Mouse (Mus musculus) embryo, embryonic 10 days (tissue): ENCODE data around the gene Rrp9.

Experiments used
- DNase-seq: peaks from one replicate; pipeline ENCODE4 v3.0.0-alpha.2; 2015; ENCODE audit warnings: low spot score

Gene Rrp9

DNA sequence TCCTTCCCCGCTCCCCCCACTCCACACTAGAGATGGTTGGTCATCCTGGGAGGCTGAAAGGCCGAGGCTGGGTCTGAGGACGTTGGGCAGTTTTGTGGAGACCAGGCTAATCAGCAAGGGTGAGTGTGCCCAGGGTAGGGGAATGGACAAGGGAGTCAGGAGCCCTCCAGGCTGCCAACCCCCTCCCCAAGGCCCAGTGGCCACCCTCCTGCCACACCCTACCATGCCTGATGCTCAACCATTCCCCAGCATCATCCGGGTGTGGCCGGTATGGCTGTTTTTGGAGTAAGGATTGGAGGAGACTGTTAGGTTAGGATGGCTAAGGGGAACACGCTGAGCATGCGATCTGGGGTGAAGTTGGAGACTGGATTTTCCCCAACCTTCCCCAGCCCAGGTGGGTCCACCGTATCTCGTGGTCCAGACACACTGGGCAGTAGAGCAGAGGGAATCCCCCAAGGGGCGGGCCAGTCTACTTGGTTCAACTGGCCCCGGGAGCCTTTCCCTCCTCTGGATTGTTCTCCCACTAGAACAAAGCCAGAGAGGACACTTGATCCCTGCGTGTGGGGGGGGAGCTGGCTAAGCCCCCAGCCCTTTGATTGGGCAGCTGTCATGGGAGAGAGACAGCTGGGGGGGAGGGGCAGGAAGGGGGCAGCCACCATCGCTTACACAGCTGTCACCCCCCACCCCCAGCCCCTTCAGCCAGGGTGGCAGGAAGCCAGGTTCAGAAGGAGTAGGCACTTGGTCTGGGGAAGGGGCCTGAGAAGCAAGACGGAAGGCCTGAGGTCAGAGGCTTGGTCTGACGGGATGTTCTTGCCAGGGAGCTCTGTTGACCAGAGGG lies 19.2 kb upstream of the Rrp9 start:
- peak; percentile 82 for DNase-seq

- DNase-seq, result no peak
These were observed 18.6 kb upstream of the Rrp9 start for GRCm38 (mm10) chr9:106457163-106457559.

- no peak for DNase-seq
These were observed 17.8 kb upstream of the Rrp9 start for GRCm38 (mm10) chr9:106457920-106458319.

DNA sequence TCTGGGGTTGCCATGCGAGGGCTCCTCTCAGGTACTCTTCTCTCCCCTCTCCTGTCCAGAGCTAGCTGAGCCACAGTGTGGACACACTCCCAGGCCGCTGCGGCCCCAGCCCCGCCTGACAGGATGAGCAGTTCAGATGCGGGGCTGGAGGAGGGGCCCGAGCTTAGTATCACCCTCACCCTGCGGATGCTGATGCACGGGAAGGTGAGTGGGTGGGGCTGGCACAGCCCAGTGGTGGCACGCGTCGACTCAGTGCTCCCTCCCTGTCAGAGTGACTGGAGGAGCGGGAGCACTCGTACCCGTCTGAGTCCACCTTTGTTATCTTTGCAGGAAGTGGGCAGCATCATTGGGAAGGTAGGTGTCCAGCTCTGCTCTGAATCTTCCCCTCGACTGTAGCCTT lies 15.8 kb upstream of the Rrp9 start:
- no peak for DNase-seq

DNA sequence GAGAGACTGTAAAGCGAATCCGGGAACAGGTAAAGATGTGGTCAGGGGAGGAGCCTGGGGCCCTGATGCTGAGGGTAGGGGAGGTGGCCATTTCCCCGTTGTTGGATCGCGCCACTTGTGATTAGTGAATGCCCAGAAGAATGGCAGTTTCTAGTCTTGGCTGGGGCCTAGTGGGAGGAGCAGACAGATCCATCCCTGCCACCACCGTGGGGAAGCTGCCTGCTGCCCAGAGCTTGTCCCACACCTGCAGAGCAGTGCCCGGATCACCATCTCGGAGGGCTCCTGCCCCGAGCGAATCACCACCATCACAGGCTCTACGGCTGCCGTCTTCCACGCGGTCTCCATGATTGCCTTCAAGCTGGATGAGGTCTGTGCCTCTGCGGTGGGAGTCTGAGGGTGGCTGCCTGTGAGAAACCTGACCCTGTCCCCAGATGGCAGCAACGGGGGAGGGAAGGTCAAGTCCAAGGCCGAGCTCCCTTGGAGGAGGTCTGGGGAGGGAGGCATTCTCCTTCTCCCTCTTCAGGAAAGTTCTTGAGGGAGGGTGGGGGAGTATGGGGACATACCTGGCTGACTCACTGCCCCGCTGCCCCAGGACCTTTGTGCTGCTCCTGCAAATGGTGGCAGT lies 15.2 kb upstream of the Rrp9 start:
- no peak for DNase-seq

DNA sequence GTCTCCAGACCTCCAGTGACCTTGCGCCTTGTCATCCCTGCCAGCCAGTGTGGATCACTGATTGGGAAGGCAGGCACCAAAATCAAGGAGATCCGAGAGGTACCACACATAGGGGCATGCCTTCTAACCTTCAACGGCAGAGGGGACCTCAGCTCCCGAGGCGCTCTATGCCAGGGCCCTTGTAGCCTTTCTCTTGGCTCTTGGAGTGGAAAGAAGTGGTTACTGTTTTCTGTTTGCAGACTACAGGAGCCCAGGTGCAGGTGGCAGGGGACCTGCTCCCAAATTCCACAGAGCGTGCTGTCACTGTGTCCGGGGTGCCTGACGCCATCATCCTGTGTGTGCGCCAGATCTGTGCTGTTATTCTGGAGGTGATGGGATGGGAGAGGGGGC lies 14.7 kb upstream of the Rrp9 start:
- no peak for DNase-seq

DNA sequence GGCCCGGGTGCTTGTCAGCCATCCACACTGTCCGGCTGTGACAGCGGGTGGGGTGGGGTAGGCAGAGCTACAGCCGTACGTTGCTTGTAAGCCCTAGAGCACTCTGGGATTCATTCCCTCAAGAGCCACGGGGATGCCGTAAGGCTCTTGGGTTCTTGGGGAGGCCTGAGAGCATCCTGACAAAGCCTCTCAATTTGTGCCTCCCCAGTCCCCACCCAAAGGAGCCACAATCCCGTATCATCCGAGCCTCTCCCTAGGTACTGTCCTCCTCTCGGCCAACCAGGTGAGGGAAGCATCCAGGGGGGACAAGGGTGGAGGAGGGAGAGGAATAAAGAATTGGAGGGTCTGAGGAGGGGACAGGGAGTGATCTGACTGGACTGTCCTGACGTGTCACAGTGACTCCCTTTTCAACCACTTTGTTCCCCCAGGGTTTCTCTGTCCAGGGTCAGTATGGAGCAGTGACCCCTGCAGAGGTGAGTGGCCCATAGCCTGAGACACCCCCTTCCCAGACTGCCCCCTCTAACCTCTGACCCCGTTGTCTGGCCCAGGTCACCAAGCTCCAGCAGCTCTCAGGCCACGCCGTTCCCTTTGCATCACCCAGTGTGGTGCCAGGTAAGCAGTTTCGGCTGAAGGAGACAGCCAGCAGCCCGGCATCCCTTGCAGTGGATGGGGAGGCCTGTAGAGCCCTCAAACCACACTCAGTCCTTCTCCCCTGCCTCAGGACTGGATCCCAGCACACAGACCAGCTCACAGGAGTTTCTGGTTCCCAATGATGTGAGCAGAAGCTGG lies 13.9 kb upstream of the Rrp9 start:
- no peak for DNase-seq

GRCm38 (mm10) chr9:106462430-106462800 lies 13.3 kb upstream of the Rrp9 start:
- no peak for DNase-seq

DNA sequence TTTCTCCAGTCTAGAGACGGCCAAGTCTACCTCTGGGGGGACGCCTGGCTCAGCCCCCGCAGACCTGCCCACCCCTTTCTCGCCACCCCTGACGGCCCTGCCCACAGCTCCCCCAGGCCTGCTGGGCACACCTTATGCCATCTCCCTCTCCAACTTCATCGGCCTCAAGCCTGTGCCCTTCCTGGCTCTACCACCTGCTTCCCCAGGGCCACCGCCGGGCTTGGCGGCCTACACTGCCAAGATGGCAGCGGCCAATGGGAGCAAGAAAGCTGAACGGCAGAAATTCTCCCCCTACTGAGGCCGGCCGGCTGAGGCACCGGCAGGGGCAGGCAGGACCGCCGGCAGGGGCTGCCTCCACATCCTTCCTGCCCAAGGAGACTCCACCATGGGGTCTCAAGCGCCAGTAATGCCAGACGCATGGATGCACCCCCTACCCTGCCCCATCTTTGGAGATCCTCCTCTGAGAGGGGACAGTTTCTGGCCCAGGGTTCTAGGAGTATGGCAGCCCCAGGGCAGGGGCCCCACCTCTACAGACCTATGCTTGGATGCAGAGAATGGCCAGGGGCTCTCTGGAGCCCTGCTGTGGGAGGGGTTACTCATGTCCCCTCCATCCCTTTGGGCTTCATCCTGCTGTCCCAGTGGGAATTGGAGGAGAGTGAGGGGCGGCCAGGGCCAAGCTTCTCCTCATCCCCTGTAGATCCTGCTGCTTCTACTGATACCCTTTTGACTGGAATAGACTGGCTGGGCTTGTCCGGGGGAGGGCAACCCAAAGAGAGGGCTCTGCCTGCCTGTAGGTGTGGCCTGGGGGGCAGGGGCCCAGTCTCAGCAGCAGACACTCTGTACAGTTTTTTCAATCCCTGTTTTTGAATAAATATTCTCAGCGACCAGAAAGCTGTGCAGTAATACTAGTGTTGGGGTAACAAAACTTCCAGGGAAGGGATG lies 12.4 kb upstream of the Rrp9 start:
- no peak for DNase-seq

- DNase-seq, result peak; percentile 85
These were observed 10.8 kb upstream of the Rrp9 start for GRCm38 (mm10) chr9:106464751-106465541.

DNA sequence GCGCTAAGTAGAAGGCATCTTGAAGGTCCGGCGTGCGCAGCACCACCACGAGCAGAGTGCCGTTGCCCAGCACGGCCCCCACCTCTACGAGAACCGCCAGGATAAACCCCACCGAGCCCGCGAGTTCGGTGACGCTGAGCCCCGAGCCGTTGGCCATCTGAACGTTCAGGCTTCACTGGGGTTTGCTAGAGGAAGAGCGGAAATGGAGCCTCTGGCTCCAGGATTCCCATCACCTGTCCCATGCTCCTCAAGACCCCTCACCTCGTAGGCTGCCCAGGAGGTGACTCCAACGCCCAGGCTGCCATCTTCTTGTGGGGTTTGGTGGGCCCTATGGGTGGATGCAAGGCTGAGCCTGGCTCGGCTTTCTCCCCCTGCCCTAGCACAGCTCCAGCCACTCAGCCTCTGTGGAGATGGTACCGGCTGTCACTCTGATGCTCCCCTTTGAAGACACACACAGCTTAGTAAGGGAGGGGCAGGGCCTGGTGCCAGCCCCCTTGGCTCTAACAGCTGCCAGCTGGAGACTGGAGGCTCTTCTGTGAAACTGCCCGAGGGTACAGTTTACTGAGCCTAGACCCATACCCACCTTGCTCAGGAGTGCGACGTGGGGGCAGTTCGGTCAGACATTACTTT lies 10.1 kb upstream of the Rrp9 start, which contains the start of gene Gpr62:
Gene Gpr62, minus strand, starts transcription at position 368 of the 630 bp plus-strand sequence.
- DNase-seq, result no peak

DNA sequence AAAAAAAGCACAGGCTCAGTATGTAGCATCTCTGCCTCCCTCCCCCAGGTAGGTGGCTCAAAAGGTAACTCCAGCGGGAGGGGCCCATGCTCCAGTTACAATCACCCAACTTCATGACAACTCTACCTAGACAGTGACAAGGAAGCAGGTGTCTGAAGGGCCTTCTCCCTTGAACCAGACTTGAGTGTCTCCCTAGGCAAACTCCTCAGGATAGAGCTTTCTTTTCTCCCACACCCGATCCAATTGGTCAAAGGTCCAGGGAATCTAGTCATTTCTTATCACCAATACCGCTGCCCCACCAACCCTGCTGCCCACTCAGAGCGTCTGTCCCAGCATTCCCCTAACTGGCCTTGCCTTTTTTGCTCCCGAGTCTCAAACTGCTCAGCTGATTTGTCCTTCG lies 9.0 kb upstream of the Rrp9 start:
- no peak for DNase-seq

- DNase-seq, result no peak
These were observed 8.0 kb upstream of the Rrp9 start for GRCm38 (mm10) chr9:106467746-106468145.

DNA sequence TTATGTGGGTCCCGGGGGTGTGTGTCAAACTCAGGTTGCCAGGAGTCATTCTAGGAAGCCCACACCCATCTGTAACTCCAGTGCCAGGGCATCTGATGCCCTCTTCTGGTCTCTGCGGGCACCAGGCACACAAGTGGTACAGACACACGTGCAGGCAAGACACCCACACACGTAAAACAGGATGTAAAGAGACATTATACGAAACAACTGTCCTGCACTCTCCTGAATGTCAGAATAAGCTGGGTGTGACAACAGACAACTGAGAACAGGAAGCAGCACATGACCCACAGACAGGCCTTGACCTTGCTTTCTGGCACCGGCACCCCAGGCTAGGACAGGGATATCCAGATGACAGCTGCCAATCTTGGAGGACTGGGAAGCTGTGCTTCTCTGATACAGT lies 6.4 kb upstream of the Rrp9 start:
- DNase-seq, result no peak

- no peak for DNase-seq
These were observed 6.0 kb upstream of the Rrp9 start for GRCm38 (mm10) chr9:106469776-106470175.

DNA sequence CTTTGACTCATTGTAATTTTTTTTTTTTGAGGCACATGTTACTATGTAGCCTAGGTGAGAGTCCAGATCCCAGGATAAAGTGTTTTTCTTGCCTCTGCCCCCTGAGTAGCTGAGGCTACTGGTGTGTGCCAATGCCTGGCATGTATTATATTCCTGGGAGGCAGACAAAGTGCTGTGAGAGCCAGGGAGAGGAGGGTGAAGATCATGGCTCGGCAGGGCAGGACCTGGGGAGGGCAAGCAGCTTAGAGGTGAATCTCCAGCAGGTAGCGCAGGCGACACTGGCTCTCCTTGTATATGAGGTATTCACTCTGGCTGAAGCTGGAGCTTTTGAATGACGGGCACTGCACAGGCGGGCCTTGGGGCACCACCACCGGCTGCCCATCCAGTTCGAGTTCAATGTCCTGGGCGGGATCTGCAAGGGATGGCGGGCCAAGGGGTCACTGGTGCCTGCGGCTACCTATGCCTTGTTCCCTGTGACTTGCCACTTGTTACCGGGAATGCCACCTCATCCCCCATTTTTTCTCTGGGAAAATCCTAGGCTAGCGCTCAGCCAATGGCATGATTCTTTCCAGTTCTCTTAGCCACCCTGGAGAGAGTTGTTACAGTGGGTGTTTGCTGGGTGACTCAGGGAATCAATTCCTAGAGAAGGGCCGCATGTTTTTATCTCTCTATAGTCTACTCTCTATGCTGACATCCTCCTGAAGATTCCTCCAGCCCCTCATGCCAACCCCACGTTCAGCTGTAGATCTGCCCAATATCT lies 4.6 kb upstream of the Rrp9 start:
- DNase-seq, result no peak

GRCm38 (mm10) chr9:106471892-106472291 lies 3.9 kb upstream of the Rrp9 start:
- peak; percentile 76 for DNase-seq

DNA sequence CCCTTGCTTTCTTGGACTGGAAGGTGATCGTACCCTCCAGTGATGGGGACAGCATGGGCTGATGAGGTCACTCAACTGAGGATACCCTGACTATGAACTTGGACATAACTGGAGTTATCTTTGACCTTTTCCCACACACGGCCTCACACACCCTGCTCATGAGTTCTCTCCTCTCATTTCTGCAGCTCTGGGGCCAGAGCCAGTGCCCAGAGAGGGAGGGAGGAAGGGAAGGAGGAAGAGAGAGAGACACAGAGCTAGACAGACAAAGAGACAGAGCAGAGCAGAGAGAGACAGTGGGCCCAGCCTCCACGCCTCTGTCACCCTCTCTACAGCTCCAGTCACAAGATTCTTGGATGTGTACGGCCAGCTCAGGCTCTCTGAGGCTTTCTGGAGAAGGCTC lies 3.4 kb upstream of the Rrp9 start:
- DNase-seq, result no peak

- DNase-seq, result no peak
These were observed 2.5 kb upstream of the Rrp9 start for GRCm38 (mm10) chr9:106473081-106473752.
